Mouse (Mus musculus): ENCODE results near the gene Utp20.
A peak's percentile ranks its signal among the peaks of the same experiment; 100 is the strongest.
"Not testable (repeated sequence)": the region's sequence is repeated elsewhere in the genome, so short reads cannot be mapped to it uniquely, and the experiment has no call there.

Utp20 gene

GRCm38 (mm10) chr10:88826188-88826946, at the start of gene Utp20:
Utp20 (minus strand) TSS chr10:88826804.
- DNase-seq (ENCODE audit: low spot score in 2 of 2) = peak; percentile 77 to 82

- DNase-seq (ENCODE audit: low spot score in 2 of 2) = no peak
Observed at GRCm38 (mm10) chr10:88874870-88875269, 48.3 kb upstream of the Utp20 start.

GRCm38 (mm10) chr10:88866017-88866416, 39.4 kb upstream of the Utp20 start:
- no peak for DNase-seq (ENCODE audit: low spot score in 2 of 2)

GRCm38 (mm10) chr10:88862293-88862692, 35.7 kb upstream of the Utp20 start:
- DNase-seq (ENCODE audit: low spot score in 2 of 2) = no peak

DNA sequence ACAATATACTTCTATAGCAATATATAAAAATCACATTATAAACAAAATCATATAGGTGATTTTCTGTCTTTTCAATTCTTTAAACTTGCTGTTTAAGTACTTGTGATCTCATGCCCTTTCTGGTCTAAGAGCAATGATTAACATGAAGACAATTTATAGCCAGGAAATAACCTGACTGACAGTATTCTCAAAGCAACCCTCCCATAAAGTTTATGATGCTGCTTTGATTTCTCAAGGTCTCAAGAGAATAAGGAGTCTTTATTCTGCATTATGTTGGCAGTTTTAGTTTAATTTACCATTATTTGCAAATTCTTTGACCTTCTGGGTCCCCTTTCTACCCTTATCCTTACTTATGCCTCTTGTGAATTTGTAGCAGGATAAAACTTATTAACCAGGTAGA, 34.8 kb upstream of the Utp20 start:
- DNase-seq (ENCODE audit: low spot score in 2 of 2) = no peak

DNA sequence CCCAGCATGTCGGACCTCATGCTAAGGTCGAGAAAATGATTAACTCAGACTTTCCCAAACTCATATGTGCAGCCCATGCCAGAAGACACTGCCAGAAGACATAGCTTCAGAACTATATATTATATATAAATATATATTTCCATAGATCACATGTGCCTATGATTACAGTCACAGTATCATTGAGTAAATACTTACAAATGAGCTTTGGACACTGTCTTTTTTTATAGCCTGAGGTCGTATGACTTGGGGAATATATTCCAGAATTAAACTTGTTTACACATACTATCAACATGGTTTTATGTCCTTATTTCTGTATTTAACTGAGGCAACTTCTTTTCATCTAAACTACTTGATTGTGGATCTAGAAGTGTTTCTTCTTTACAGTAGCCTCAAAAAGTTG, 34.3 kb upstream of the Utp20 start:
- DNase-seq (ENCODE audit: low spot score in 2 of 2) = no peak

GRCm38 (mm10) chr10:88853326-88853725, 26.7 kb upstream of the Utp20 start:
- no peak for DNase-seq (ENCODE audit: low spot score in 2 of 2)

GRCm38 (mm10) chr10:88849976-88850375, 23.4 kb upstream of the Utp20 start:
- no peak for DNase-seq (ENCODE audit: low spot score in 2 of 2)

GRCm38 (mm10) chr10:88848876-88849476, 22.4 kb upstream of the Utp20 start:
- no peak for DNase-seq (ENCODE audit: low spot score in 2 of 2)

DNA sequence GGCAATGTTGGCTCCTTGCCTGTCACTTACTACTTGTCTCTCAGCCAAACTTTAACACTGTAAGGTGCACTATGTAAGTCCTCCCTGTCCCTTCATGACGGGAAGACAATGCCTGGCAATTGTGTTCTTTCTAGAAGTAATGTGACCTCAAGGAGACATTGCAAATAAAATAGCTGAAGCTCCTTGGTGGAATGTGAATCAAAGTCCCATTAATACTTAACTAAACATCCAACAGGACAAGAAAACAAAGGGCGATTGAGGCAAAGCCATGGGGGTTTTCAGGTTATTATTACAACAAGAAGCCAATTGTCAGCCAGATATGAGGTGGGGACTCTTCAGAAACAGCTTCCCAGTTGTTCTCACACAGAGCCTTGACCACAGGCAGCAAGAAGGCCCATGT, 7.6 kb upstream of the Utp20 start:
- no peak for DNase-seq (ENCODE audit: low spot score in 2 of 2)

DNA sequence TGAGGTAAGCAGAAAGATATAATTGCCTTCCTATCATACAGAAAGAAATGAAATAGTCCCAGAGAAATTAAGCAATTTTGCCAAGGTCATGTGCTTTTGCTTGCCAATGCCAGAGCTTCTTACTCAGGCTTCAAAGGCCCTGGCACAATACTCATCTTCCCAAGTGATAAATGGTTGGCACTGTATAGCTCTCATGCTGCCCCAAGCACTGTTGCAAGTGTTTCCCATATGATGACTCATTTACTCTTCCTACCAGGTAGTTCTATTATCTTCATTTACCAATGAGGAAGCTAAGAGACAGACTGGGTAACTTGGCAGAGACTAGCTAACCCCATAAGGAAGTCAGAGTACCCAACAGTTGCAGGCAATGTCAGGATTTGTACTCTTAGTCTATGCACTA, 1.8 kb upstream of the Utp20 start:
- no peak for DNase-seq (ENCODE audit: low spot score in 2 of 2)

DNA sequence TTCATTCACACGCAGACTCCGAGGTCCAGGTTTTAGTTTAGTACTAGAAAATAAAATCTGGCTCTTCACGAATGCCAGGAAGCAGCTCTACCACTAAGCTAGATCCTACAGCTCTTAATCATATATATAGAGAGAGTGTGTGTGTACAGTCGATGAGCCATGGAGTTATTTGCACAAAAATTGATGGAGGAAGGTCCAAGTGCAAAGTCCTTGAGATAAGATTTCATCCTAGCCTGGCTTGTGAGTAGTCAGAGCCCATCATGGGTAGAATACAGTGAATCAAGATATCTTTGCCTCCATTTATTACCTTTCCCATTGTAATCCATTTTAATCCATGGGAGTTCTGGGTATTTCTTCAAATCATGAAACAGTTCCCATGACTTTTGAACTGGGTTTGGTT, 992 bp upstream of the Utp20 start:
- DNase-seq (ENCODE audit: low spot score in 2 of 2) = no peak

- not testable (repeated sequence) for DNase-seq (ENCODE audit: low spot score in 2 of 2)
Observed at GRCm38 (mm10) chr10:88826947-88827306, 323 bp upstream of the Utp20 start.

DNA sequence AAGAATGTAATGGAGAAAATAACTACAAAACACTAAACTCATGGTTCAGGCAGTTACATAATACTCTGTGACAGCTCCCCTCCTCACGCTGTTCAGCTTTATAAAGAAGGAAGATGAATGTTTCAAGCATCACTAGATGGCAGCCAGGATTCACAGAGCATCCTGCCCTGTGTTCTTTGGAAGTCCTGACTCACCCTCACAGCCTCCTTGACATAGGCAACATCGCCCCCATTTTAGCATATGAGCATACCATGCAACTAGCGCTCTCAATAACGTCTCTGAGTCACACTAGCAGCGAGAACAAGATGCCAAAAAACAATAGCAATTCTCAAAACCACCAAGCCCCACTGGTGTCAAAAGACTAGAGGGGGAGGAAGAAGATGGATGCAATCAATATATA, 9.3 kb downstream of the Utp20 start:
- no peak for DNase-seq (ENCODE audit: low spot score in 2 of 2)

DNA sequence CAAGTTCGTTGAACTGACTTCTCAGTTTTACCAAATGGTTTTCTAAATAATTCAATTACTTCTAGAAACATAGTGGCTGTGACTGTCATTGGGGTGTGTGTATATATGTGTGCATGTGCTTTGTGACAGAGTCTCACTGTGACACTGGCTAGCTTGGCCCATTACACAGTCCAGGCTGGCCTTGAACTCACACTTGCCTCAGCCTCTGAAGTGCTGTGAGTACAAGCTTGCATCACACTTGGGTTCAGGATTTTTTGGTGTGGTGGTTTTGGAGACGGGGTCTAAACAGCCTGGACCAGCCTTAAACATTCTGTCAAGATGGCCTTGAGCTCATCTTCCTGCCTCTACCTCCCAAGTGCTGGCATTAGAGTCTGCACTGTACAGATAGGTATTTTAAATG, 11.3 kb downstream of the Utp20 start:
- DNase-seq (ENCODE audit: low spot score in 2 of 2) = no peak

- no peak for DNase-seq (ENCODE audit: low spot score in 2 of 2)
Observed at GRCm38 (mm10) chr10:88811704-88812103, 14.9 kb downstream of the Utp20 start.

- DNase-seq (ENCODE audit: low spot score in 2 of 2) = no peak
Observed at GRCm38 (mm10) chr10:88802236-88802635, 24.4 kb downstream of the Utp20 start.

DNA sequence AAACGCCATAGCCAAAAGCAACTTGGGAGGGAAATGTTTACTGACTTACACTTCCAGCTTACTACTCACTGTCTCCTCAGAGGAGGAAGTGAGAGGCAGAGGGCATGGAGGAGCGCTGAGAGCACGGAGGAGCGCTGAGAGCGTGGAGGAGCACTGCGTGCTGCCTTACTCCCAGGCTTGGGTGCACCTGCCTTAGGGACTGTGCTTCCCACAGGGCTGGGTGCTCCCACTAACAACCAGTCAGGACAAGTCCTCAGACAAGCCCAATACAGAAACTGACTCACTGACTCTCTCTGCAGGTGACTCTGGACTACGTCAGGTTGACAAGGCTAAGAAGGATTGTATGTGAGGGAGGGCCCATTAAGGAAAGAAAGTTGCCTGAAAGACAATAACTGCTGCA, 27.2 kb downstream of the Utp20 start:
- no peak for DNase-seq (ENCODE audit: low spot score in 2 of 2)

DNA sequence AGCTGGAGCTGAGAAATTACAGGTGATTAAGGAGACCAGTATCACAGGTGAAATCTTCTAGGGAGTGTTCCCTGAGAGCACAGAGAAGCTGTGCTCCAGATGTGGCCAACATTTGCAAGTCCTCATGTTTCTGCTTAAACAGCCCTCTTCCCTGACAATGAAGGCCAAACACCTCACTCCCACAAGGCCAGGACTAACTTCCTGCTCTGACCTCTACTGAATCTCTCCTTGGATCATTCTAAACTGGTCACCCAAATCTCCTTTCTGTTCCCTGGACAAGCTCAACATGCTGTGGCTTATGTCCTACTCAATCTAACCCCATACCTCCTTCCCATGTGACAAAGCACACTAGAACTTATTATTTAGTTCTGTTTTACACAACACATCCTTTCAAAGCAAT, 29.2 kb downstream of the Utp20 start:
- no peak for DNase-seq (ENCODE audit: low spot score in 2 of 2)

- DNase-seq (ENCODE audit: low spot score in 2 of 2) = no peak
Observed at GRCm38 (mm10) chr10:88796939-88797338, 29.7 kb downstream of the Utp20 start.

DNA sequence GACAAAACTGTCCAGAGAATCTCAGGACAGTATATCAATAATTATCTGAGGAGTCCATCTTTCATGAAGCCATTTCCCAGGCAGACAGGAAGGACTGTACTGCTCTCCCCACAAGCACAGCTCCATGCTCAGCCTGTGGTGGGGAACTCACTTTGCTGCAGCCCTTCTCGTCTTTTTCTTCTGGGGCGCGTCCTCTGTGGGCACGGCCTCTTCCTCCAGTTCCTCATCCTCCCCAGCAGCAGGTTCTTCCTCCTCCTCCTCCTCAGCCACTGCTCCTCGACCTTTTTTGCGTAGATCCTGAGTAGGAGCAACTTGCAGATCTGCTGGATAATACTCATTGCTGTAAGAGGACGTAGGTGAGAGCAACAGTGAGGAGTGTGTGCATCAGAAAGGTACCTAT, 31.4 kb downstream of the Utp20 start:
- no peak for DNase-seq (ENCODE audit: low spot score in 2 of 2)

GRCm38 (mm10) chr10:88794606-88795005, 32.0 kb downstream of the Utp20 start:
- DNase-seq (ENCODE audit: low spot score in 2 of 2) = no peak

DNA sequence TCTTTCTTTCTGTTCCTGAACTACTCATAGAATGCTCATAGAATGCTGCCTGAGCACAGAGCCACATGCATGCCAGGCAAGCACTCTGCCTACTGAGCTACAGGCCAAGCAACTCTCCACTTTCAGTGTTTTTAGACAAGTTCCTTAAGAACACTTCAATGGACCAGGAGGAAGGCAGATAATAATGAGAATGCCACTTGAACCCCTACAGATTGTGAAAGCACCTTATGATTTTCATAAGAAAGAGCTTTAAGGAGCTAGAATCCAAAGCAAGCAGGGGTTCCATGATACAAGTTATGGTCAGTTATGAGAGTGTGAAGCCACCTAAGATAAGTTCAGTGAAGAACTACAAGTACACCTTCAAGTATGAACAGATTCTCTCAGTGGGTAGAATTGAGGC, 32.9 kb downstream of the Utp20 start:
- no peak for DNase-seq (ENCODE audit: low spot score in 2 of 2)

DNA sequence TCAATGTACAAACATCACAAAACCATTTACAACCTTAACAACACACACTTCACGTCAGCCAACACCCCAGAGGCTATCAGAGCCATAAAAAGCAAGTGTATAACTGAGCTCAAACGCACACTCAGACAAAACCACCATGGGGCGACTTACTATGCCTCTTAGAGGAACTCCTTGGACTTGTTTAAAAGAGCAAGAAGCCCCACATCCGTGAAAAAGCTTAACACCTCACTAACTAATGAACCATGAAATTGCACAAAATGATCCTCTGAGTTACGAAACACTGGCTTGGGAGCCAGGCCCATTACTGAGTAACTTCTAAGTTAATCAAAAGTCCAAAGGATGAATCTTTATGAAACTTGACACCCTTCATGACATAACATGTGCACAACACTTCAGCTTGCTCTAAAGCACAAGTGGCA, 42.1 kb downstream of the Utp20 start:
- no peak for DNase-seq (ENCODE audit: low spot score in 2 of 2)
